Mouse (Mus musculus) lung, embryonic 16.5 days (tissue): ENCODE results near the gene Pglyrp2. TPM values are rescaled to one million over a fixed set of nuclear protein-coding genes. Genes with fewer than 3 reads are reported as not detected.

Source experiments
- ATAC-seq: fragments of 200-750 bp; cut with Nextera tagmentation; 2 replicates; pipeline ENCODE4 v1.8.0; 2017; ENCODE audit warnings: low read depth, mild to moderate bottlenecking, moderate library complexity
- H3K27ac ChIP-seq: fragments of 300-500 bp; sonication (generic); 2 replicates; pipeline ENCODE4 v1.5.1; 2014; ENCODE audit warnings: mild to moderate bottlenecking, control low read depth, low read length
- H3K27me3 ChIP-seq: fragments of 300-500 bp; sonication (generic); 2 replicates; pipeline ENCODE4 v1.6.1; 2014; ENCODE audit warnings: low read depth, low read length, mixed read lengths; ENCODE audit not compliant: control insufficient read depth, insufficient read depth
- H3K36me3 ChIP-seq: fragments of 300-500 bp; sonication (generic); 2 replicates; pipeline ENCODE4 v1.6.1; 2014; ENCODE audit warnings: low read length; ENCODE audit not compliant: control insufficient read depth, insufficient read depth
- H3K4me1 ChIP-seq: fragments of 300-500 bp; sonication (generic); replicated peaks from 2 replicates; pipeline ENCODE4 v1.6.1; 2014; ENCODE audit warnings: low read length, mixed read lengths; ENCODE audit not compliant: control insufficient read depth, insufficient read depth
- H3K4me2 ChIP-seq: fragments of 300-500 bp; sonication (generic); 2 replicates; pipeline ENCODE4 v1.6.1; 2014; ENCODE audit warnings: low read depth, low read length, control low read depth
- H3K4me3 ChIP-seq: fragments of 300-500 bp; sonication (generic); 2 replicates; pipeline ENCODE4 v1.5.1; 2014; ENCODE audit warnings: mild to moderate bottlenecking, low read length, control low read depth
- H3K9ac ChIP-seq: fragments of 300-500 bp; sonication (generic); 2 replicates; pipeline ENCODE4 v1.6.1; 2014; ENCODE audit warnings: low read length, control low read depth
- H3K9me3 ChIP-seq: fragments of 300-500 bp; sonication (generic); 2 replicates; pipeline ENCODE4 v1.6.1; 2016; ENCODE audit warnings: low read length; ENCODE audit not compliant: control insufficient read depth
- WGBS: fragments of 180-500 bp; shearing (Covaris S2); extraction: QIAGEN DNeasy Blood & Tissue Kit; methylation state at CpG from one replicate; pipeline ENCODE4 v1.1.7; 2014; 5-methylcytosine and 5-hydroxymethylcytosine counted together
- polyA plus RNA-seq: library from polyadenylated mRNA; unstranded; fragments of >200 nt; fragmentation: Nextera tagmentation; extraction: Ambion mirVana; gene quantifications from 2 replicates; pipeline ENCODE4 v1.2.1, GENCODE M21; 2015

Gene Pglyrp2
- polyA plus RNA-seq, 1 experiment from 2014 or later = not detected

- ATAC-seq = no peak
Measured at GRCm38 (mm10) chr17:32416771-32417170, 7.2 kb downstream of the Pglyrp2 start.

DNA sequence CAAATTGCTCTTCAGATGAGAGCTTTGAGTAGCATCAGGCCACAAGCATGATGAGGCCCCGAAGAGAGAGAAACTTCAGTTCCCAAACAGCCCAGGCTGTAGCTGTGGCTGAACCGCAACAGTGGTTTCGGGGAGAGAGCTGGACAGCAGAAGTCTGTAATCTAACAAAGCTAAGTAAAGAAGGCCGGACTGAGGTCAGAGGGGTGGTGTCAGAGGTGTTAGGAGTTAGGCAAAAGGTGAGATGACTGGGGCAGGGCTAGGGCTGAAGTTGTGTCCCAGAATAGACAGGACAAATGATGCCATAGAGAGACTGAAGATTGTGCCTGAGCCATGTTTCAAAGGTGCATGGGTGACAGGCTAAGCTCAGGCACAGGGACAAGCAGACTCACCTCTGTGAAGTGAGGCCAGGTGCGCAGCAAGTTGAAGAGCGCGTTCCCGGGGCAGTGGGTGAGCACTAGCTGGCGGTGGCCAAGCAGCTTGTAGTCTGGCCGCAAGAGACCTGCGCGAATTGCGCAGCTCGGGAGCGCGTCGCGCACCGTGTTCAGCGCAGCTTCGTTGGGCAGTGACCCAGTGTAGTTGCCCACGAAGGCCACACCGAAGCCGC lies 8.4 kb downstream of the Pglyrp2 start:
- Histone ChIP-seq H3K4me2 (no peak overlapping the region), H3K9me3 (no peaks in the 10 kb centered on the region), H3K27ac (no peak overlapping the region), H3K9ac (no peak overlapping the region), H3K4me1 (no peaks in the 10 kb centered on the region), H3K27me3 (peaks cover 19% of the 10 kb centered on the region), H3K4me3 (no peak overlapping the region), H3K36me3 (no peaks in the 10 kb centered on the region)
- ATAC-seq = no peak
- 27% methylated on average over 24 of the region's 24 CpGs for WGBS

More at GRCm38 (mm10) chr17:32416771-32417170, 7.2 kb downstream of the Pglyrp2 start:
- WGBS = 92% methylated on average over 14 of the region's 14 CpGs
- Histone ChIP-seq H3K4me3 (no peak overlapping the region), H3K36me3 (no peaks in the 10 kb centered on the region), H3K4me2 (no peak overlapping the region), H3K27ac (no peak overlapping the region), H3K9ac (no peak overlapping the region), H3K27me3 (peaks cover 19% of the 10 kb centered on the region), H3K9me3 (no peaks in the 10 kb centered on the region), H3K4me1 (no peaks in the 10 kb centered on the region)

- Histone ChIP-seq H3K9ac (no peak overlapping the region), H3K4me1 (no peaks in the 10 kb centered on the region), H3K27me3 (peaks cover 17% of the 10 kb centered on the region), H3K36me3 (no peaks in the 10 kb centered on the region), H3K27ac (no peak overlapping the region), H3K4me3 (no peak overlapping the region), H3K9me3 (no peaks in the 10 kb centered on the region), H3K4me2 (no peak overlapping the region)
- no peak for ATAC-seq
- 74% methylated on average over 6 of the region's 6 CpGs for WGBS
Measured at GRCm38 (mm10) chr17:32411898-32412297, 12.1 kb downstream of the Pglyrp2 start.

- Histone ChIP-seq H3K27ac (no peak within 1 kb of the TSS), H3K9ac (no peak within 1 kb of the TSS), H3K4me2 (no peak within 1 kb of the TSS), H3K9me3 (no peaks in the 10 kb centered on the region), H3K4me1 (no peaks in the 10 kb centered on the region), H3K36me3 (no peaks in the 10 kb centered on the region), H3K4me3 (no peak within 1 kb of the TSS), H3K27me3 (peaks cover under 1% of the 10 kb centered on the region; the same call in 1 of the 2 replicates)
- peak; percentile 36; the same call in 1 of the 2 replicates for ATAC-seq
- WGBS = 54% methylated on average over 8 of the region's 8 CpGs
Measured at GRCm38 (mm10) chr17:32403417-32403816, 20.6 kb downstream of the Pglyrp2 start, which contains the start of gene Rasal3. Gene Rasal3, minus strand, starts transcription at chr17:32403583.

GRCm38 (mm10) chr17:32402779-32403157 lies 21.2 kb downstream of the Pglyrp2 start:
- 66% methylated on average over 11 of the region's 11 CpGs for WGBS
- Histone ChIP-seq H3K4me1 (no peaks in the 10 kb centered on the region), H3K27ac (no peak overlapping the region), H3K9me3 (no peaks in the 10 kb centered on the region), H3K4me3 (no peak overlapping the region), H3K9ac (no peak overlapping the region), H3K36me3 (no peaks in the 10 kb centered on the region), H3K27me3 (peaks cover 6% of the 10 kb centered on the region), H3K4me2 (no peak overlapping the region)
- ATAC-seq = no peak

DNA sequence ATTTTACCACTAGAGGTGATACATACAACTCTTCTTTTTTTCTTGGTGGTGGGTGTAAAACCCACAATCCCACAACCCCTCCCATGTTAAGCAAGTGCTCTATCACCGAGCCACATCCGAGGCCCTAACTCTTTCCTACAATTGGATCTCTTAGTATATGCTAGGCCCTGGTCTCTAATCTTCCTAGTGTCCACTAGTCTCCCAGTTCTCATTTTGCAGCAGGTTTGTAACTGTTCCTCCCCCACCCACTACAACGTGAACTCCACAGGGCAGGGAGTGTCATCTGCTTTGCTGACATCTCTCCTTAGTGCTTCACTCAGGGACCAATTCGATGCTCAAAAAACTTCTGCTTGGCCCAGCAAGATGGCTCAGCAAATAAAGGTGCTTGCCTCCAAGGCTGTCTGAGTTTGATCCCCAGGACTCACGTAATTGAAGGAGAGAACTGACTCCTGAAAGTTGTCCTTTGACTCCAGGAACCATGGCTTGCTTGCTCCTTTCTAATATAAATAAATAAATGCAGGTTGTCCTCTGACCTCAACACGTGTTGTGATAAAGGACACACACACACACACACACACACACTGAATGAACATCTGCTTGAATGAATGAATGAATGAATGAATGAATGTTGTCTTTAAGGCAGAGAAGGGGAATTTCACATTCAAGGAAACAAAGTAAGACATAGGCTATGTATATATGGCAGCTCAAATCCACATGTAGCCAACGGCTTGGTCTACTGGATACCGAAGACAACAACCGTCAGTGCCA lies 21.8 kb downstream of the Pglyrp2 start:
- no peaks in the 10 kb centered on the region for H3K36me3 ChIP-seq
- H3K4me1 ChIP-seq = no peaks in the 10 kb centered on the region
- H3K9me3 ChIP-seq = no peaks in the 10 kb centered on the region
- ATAC-seq = no peak
- no peak overlapping the region for H3K4me3 ChIP-seq
- H3K27me3 ChIP-seq = peaks cover 12% of the 10 kb centered on the region
- 72% methylated on average over 9 of the region's 9 CpGs for WGBS
- H3K4me2 ChIP-seq = no peak overlapping the region
- no peak overlapping the region for H3K27ac ChIP-seq
- H3K9ac ChIP-seq = no peak overlapping the region

- Histone ChIP-seq H3K27me3 (peaks cover 68% of the 10 kb centered on the region), H3K36me3 (no peaks in the 10 kb centered on the region), H3K4me2 (peak overlapping the region; percentile 44), H3K9ac (no peak overlapping the region), H3K9me3 (no peaks in the 10 kb centered on the region), H3K27ac (no peak overlapping the region), H3K4me3 (peak overlapping the region; percentile 22), H3K4me1 (peaks cover 7% of the 10 kb centered on the region)
- WGBS = 7% methylated on average over 37 of the region's 37 CpGs
- ATAC-seq = no peak
Measured at GRCm38 (mm10) chr17:32396266-32396665, 27.7 kb downstream of the Pglyrp2 start.

GRCm38 (mm10) chr17:32393944-32394343 lies 30.0 kb downstream of the Pglyrp2 start:
- no peak for ATAC-seq
- Histone ChIP-seq H3K4me3 (no peak overlapping the region), H3K9me3 (no peaks in the 10 kb centered on the region), H3K4me2 (no peak overlapping the region), H3K9ac (no peak overlapping the region), H3K36me3 (no peaks in the 10 kb centered on the region), H3K27me3 (peaks cover 71% of the 10 kb centered on the region), H3K27ac (no peak overlapping the region), H3K4me1 (peaks cover 7% of the 10 kb centered on the region)
- WGBS = 86% methylated on average over 10 of the region's 10 CpGs

DNA sequence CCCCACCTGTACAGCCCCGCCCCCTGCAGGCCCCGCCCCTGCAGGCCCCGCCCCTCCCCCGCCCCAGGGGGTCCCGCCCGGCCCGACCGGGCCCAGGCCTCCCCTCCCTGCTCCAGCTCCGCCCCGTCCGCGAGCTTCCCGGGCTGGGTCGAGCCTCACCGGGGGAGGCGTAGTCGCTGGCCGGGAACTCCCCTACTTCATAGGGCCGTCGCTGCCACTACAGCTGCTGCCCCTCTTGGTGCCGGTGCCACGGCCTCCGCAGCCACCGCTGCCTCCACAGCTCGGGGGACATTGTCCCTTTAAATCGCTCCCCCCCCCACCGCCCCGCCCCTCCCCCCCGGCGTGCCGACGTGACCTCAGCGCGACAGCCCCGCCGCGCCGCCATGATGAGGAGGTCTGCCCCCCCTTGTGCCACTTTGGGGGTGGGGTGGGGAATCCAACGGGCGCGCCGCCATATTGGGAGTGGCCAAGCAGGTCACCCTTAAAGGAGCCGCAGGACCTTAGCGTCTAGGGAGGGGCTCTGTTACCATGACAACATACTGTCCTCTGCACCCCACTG lies 34.8 kb downstream of the Pglyrp2 start, which contains the start of gene Wiz:
Gene Wiz (minus strand): TSS at position 339 of the 559 bp plus-strand sequence.
- 0% methylated on average over 25 of the region's 44 CpGs for WGBS
- Histone ChIP-seq H3K27me3 (peaks cover 30% of the 10 kb centered on the region), H3K27ac (peak within 1 kb of the TSS; percentile 78), H3K4me1 (peaks cover 8% of the 10 kb centered on the region; the same call in 1 of the 2 replicates), H3K36me3 (no peaks in the 10 kb centered on the region), H3K4me3 (peak within 1 kb of the TSS; percentile 80), H3K4me2 (peak within 1 kb of the TSS; percentile 97), H3K9me3 (no peaks in the 10 kb centered on the region), H3K9ac (peak within 1 kb of the TSS; percentile 88)
- ATAC-seq = peak; percentile 92
